Mouse (Mus musculus) neutrophil, adult 5-6 weeks (primary cell): ENCODE data around the gene Mypop. TPM values are rescaled to one million over a fixed set of nuclear protein-coding genes. Genes with fewer than 3 reads are reported as not detected.

Source experiments
- total RNA-seq: library from RNA; stranded (forward); fragments of 200-1000 nt; gene quantifications from 2 replicates; pipeline ENCODE4 v1.2.3, GENCODE M21; 2017

Mypop gene
- total RNA-seq, 1 experiment from 2014 or later: 2.0 TPM

Other genes starting within 250 kb of the Mypop start
- gene Psg19, start 192.7 kb upstream of the Mypop start, total RNA-seq: not detected in 2 replicates
- gene Psg17, start 169.6 kb upstream of the Mypop start, total RNA-seq: not detected in 2 replicates
- 0.49 TPM in 1 of 2 replicates, not detected in the other for gene Mill2, start 151.3 kb upstream of the Mypop start, total RNA-seq
- 146 and 154 TPM in 2 replicates for gene Pglyrp1, start 119.9 kb upstream of the Mypop start, total RNA-seq
- 16.2 and 17.5 TPM in 2 replicates for gene Ccdc61, start 80.8 kb upstream of the Mypop start, total RNA-seq
- not detected in 2 replicates for gene Nova2, start 65.4 kb upstream of the Mypop start, total RNA-seq
- not detected in 2 replicates for gene Nanos2, start 3.8 kb upstream of the Mypop start, total RNA-seq
- gene Irf2bp1, start 12.8 kb downstream of the Mypop start, total RNA-seq: 13.2 and 16.9 TPM in 2 replicates
- not detected in 2 replicates for gene Foxa3, start 32.3 kb downstream of the Mypop start, total RNA-seq
- gene Sympk, start 33.1 kb downstream of the Mypop start, total RNA-seq: 64.8 and 67.0 TPM in 2 replicates
- 0.35 and 0.37 TPM in 2 replicates for gene Rsph6a, start 63.4 kb downstream of the Mypop start, total RNA-seq
- 3.1 and 3.4 TPM in 2 replicates for gene Dmwd, start 85.0 kb downstream of the Mypop start, total RNA-seq
- 1.4 and 2.1 TPM in 2 replicates for gene Dmpk, start 92.6 kb downstream of the Mypop start, total RNA-seq
- 0.12 TPM in 1 of 2 replicates, not detected in the other for gene Six5, start 103.3 kb downstream of the Mypop start, total RNA-seq
- not detected in 2 replicates for gene Gm4969, start 127.1 kb downstream of the Mypop start, total RNA-seq
- gene Fbxo46, start 128.6 kb downstream of the Mypop start, total RNA-seq: 11.3 and 13.3 TPM in 2 replicates
- gene Qpctl, start 158.0 kb downstream of the Mypop start, total RNA-seq: 3.8 and 5.3 TPM in 2 replicates
- 26.4 and 33.0 TPM in 2 replicates for gene Snrpd2, start 158.5 kb downstream of the Mypop start, total RNA-seq
- not detected in 2 replicates for gene Gipr, start 174.9 kb downstream of the Mypop start, total RNA-seq
- gene Eml2, start 185.2 kb downstream of the Mypop start, total RNA-seq: 9.1 and 13.3 TPM in 2 replicates
- 0.37 TPM in 1 of 2 replicates, not detected in the other for gene Gpr4, start 221.3 kb downstream of the Mypop start, total RNA-seq
- gene Opa3, start 237.1 kb downstream of the Mypop start, total RNA-seq: 12.5 and 15.3 TPM in 2 replicates